Comparison of ENCODE assay signal across 31 mouse cellular contexts in genomic region chr3:149041188-149041587, GRCm38 (mm10).
"Had no signal": no experiment of that assay in that cellular context is flagged by ENCODE, and none has a peak within 500 bp of the region (broad histone marks: within the 10 kb centered on the region; RNA-seq: fewer than 3 reads in every experiment).

No protein-coding gene starts in this region.

- H3K36me3 ChIP-seq: limb, embryonic 12.5 days; limb, embryonic 13.5 days; limb, embryonic 15.5 days; liver, embryonic 12.5 days; liver, embryonic 13.5 days; liver, embryonic 15.5 days; lung, embryonic 15.5 days; midbrain, embryonic 10.5 days; midbrain, embryonic 12.5 days; midbrain, embryonic 13.5 days; midbrain, embryonic 15.5 days; neural tube, embryonic 12.5 days; neural tube, embryonic 13.5 days had no signal

- H3K27me3 ChIP-seq: limb, embryonic 12.5 days; limb, embryonic 13.5 days; limb, embryonic 15.5 days; liver, embryonic 12.5 days; liver, embryonic 13.5 days; liver, embryonic 15.5 days; lung, embryonic 15.5 days; megakaryocyte, embryonic 14.5 days; midbrain, embryonic 12.5 days; midbrain, embryonic 13.5 days; neural tube, embryonic 12.5 days; neural tube, embryonic 13.5 days had no signal

- H3K4me3 ChIP-seq: left cerebral cortex, adult 2 months; limb, embryonic 12.5 days; limb, embryonic 13.5 days; limb, embryonic 15.5 days; liver, embryonic 12.5 days; liver, embryonic 13.5 days; liver, embryonic 15.5 days; lung, embryonic 15.5 days; megakaryocyte, embryonic 14.5 days; midbrain, embryonic 10.5 days; midbrain, embryonic 12.5 days; midbrain, embryonic 13.5 days; midbrain, embryonic 15.5 days; myocyte; neural tube, embryonic 12.5 days; neural tube, embryonic 13.5 days had no signal

- H3K9ac ChIP-seq: limb, embryonic 12.5 days; limb, embryonic 13.5 days; limb, embryonic 15.5 days; liver, embryonic 12.5 days; liver, embryonic 13.5 days; liver, embryonic 14.5 days; liver, embryonic 15.5 days; liver, postnatal 0 days; lung, embryonic 14.5 days; lung, embryonic 15.5 days; midbrain, embryonic 12.5 days; midbrain, embryonic 13.5 days; midbrain, embryonic 15.5 days; neural tube, embryonic 12.5 days; neural tube, embryonic 13.5 days had no signal

- DNase-seq: left cerebral cortex, postnatal 4 days; liver; liver, embryonic 13.5 days; liver, postnatal 0 days; lung, adult 18-20 months; lung, embryonic 14.5 days; lung, postnatal 10 days; lung, postnatal 14 days; lung, postnatal 36 days; lung, postnatal 4 days; midbrain, embryonic 14.5 days had no signal

- H3K27ac ChIP-seq: left cerebral cortex, adult 2 months; limb, embryonic 15.5 days; liver, embryonic 12.5 days; liver, embryonic 13.5 days; liver, embryonic 14.5 days; liver, embryonic 15.5 days; lung, embryonic 15.5 days; macrophage; midbrain, embryonic 12.5 days; midbrain, embryonic 13.5 days; midbrain, embryonic 15.5 days; neural tube, embryonic 12.5 days; neural tube, embryonic 13.5 days had no signal

- H3K4me1 ChIP-seq: liver, embryonic 12.5 days; liver, embryonic 13.5 days; liver, embryonic 15.5 days; megakaryocyte, embryonic 14.5 days had no signal

- H3K9me3 ChIP-seq: limb, embryonic 12.5 days; limb, embryonic 13.5 days; limb, embryonic 15.5 days; liver, embryonic 12.5 days; liver, embryonic 13.5 days; liver, embryonic 15.5 days; lung, embryonic 15.5 days; megakaryocyte, embryonic 14.5 days; midbrain, embryonic 10.5 days; midbrain, embryonic 12.5 days; midbrain, embryonic 13.5 days; midbrain, embryonic 15.5 days; neural tube, embryonic 12.5 days; neural tube, embryonic 13.5 days had no signal

- H3K4me2 ChIP-seq: limb, embryonic 12.5 days; limb, embryonic 15.5 days; liver, embryonic 11.5 days; liver, embryonic 12.5 days; liver, embryonic 13.5 days; liver, embryonic 15.5 days; lung, embryonic 14.5 days; lung, embryonic 15.5 days; midbrain, embryonic 12.5 days; midbrain, embryonic 13.5 days; midbrain, embryonic 15.5 days; neural tube, embryonic 12.5 days; neural tube, embryonic 13.5 days had no signal

- ATAC-seq: liver, embryonic 12.5 days; liver, postnatal 0 days; lung, postnatal 0 days; midbrain, embryonic 13.5 days; midbrain, embryonic 15.5 days; midbrain, embryonic 16.5 days had no signal
